8 mouse cellular contexts compared by ENCODE assay signal in genomic region chr10:117746297-117746883, GRCm38 (mm10). TPM values are rescaled to one million over a fixed set of nuclear protein-coding genes. Genes with fewer than 3 reads are reported as not detected.
DNase-seq lines count a peak whose midpoint lies in the region; ATAC-seq lines count a peak whose summit lies in the region.

Gene Slc35e3 (minus strand): TSS chr10:117746365.

- peaks cover 15% of the 10 kb centered on the region for H3K36me3 ChIP-seq in intestine, embryonic 16.5 days (ENCODE audit: control insufficient read depth, insufficient read depth, low read length)

- peak within 1 kb of the TSS; percentile 71 for H3K9ac ChIP-seq in intestine, embryonic 16.5 days (ENCODE audit: low read depth, low read length)

- WGBS in intestine, embryonic 16.5 days = 16% methylated on average over 39 of the region's 46 CpGs

- H3K9me3 ChIP-seq in intestine, embryonic 16.5 days (ENCODE audit: control insufficient read depth, low read length) = no peaks in the 10 kb centered on the region

- peak within 1 kb of the TSS; percentile 73 for H3K27ac ChIP-seq in intestine, embryonic 16.5 days (ENCODE audit: low read length)

- peaks cover 8% of the 10 kb centered on the region; the same call in 1 of the 2 replicates for H3K4me1 ChIP-seq in intestine, embryonic 16.5 days (ENCODE audit: control insufficient read depth, insufficient read depth, low read length)

- no peaks in the 10 kb centered on the region for H3K27me3 ChIP-seq in intestine, embryonic 16.5 days (replicated peaks; ENCODE audit: control insufficient read depth, insufficient read depth, low read length)

- peak; percentile 99 for DNase-seq in adrenal gland, postnatal 10 days
- DNase-seq in embryo, embryonic 9.5 days (ENCODE audit: extremely low spot score) = peak; percentile 95
- DNase-seq in gastrocnemius, postnatal 4 days (ENCODE audit: low spot score in 2 of 2) = peak; percentile 97 to 99
- DNase-seq in left cerebral cortex, postnatal 25 days (ENCODE audit: low spot score in 2 of 2) = peak; percentile 94 to 95
- peak; percentile 95 for DNase-seq in mesoderm, embryonic 11.5 days (ENCODE audit: low read depth, low spot score)
- peak; percentile 98 for DNase-seq in right cerebral cortex, postnatal 25 days
- DNase-seq in urinary bladder, postnatal 36 days (ENCODE audit: low spot score in 2 of 2) = peak; percentile 96

- H3K4me2 ChIP-seq in intestine, embryonic 16.5 days (ENCODE audit: low read depth, low read length) = peak within 1 kb of the TSS; percentile 81

- peak; percentile 97 for ATAC-seq in intestine, embryonic 16.5 days

- intact Hi-C loops in left cerebral cortex, postnatal 25 days (cut with DNase I) = no loop called here

- H3K4me3 ChIP-seq in intestine, embryonic 16.5 days (ENCODE audit: low read length) = peak within 1 kb of the TSS; percentile 62

RNA-seq across cellular contexts. Expression of gene Slc35e3, which starts in this region (rescaled TPM):
- 10 to 100 TPM; 10.5 to 14.4 TPM for total RNA-seq in adrenal gland, postnatal 10 days (2021)
- total RNA-seq in gastrocnemius, postnatal 4 days (2021) = 10 to 100 TPM; 10.3 to 13.2 TPM
- polyA plus RNA-seq in intestine, embryonic 16.5 days (2015; fragmentation: Nextera tagmentation; extraction: Ambion mirVana) = 8.5 and 10.1 TPM in 2 replicates
- total RNA-seq in left cerebral cortex, postnatal 25 days (2021) = 10 to 100 TPM; 31.0 to 31.3 TPM

Comparison
In these comparisons a context has a peak if more than half of its experiments do, and no peak if none do; other contexts are left out.
1. Peak in every context shown above with its lines: DNase-seq, ATAC-seq, H3K4me3 ChIP-seq and H3K27ac ChIP-seq.